Mouse (Mus musculus) intestine, postnatal 0 days (tissue): ENCODE data around the gene Dscaml1. TPM values are rescaled to one million over a fixed set of nuclear protein-coding genes. Genes with fewer than 3 reads are reported as not detected.

Experiments used
- ATAC-seq: fragments of 200-750 bp; cut with Nextera tagmentation; 2 replicates; pipeline ENCODE4 v1.8.0; 2017; ENCODE audit warnings: mild to moderate bottlenecking, moderate TSS enrichment, moderate library complexity
- H3K27ac ChIP-seq: fragments of 300-500 bp; sonication (generic); 2 replicates; pipeline ENCODE4 v1.5.1; 2014; ENCODE audit warnings: mild to moderate bottlenecking, low read depth, low read length, moderate library complexity
- H3K27me3 ChIP-seq: fragments of 300-500 bp; sonication (generic); replicated peaks from 2 replicates; pipeline ENCODE4 v1.6.1; 2014; ENCODE audit warnings: low read length, mixed read lengths; ENCODE audit not compliant: control insufficient read depth, insufficient read depth
- H3K36me3 ChIP-seq: fragments of 300-500 bp; sonication (generic); 2 replicates; pipeline ENCODE4 v1.6.1; 2014; ENCODE audit warnings: mild to moderate bottlenecking, moderate library complexity; ENCODE audit not compliant: control insufficient read depth, insufficient read depth
- H3K4me1 ChIP-seq: fragments of 300-500 bp; sonication (generic); replicated peaks from 2 replicates; pipeline ENCODE4 v1.6.1; 2014; ENCODE audit warnings: antibody characterized with exemption, low read length, mixed read lengths; ENCODE audit not compliant: control insufficient read depth, insufficient read depth
- H3K4me2 ChIP-seq: fragments of 300-500 bp; sonication (generic); replicated peaks from 2 replicates; pipeline ENCODE4 v1.6.1; 2014; ENCODE audit warnings: low read depth, mild to moderate bottlenecking, moderate library complexity
- H3K4me3 ChIP-seq: fragments of 300-500 bp; sonication (generic); 2 replicates; pipeline ENCODE4 v1.5.1; 2014; ENCODE audit warnings: low read depth, low read length
- H3K9ac ChIP-seq: fragments of 300-500 bp; sonication (generic); 2 replicates; pipeline ENCODE4 v1.6.1; 2014; ENCODE audit warnings: mild to moderate bottlenecking, low read depth, low read length
- H3K9me3 ChIP-seq: fragments of 300-500 bp; sonication (generic); 2 replicates; pipeline ENCODE4 v1.6.1; 2016; ENCODE audit warnings: mixed run types; ENCODE audit not compliant: control insufficient read depth
- CTCF ChIP-seq: sonication (generic); IDR thresholded peaks from 2 replicates; pipeline ENCODE4 v1.5.1; 2016; ENCODE audit warnings: low read depth, mild to moderate bottlenecking, control low read depth, antibody characterized with exemption, moderate library complexity
- WGBS: fragments of 180-500 bp; shearing (Covaris S2); extraction: QIAGEN DNeasy Blood & Tissue Kit; methylation state at CpG from one replicate; pipeline ENCODE4 v1.1.7; 2014; 5-methylcytosine and 5-hydroxymethylcytosine counted together
- polyA plus RNA-seq: library from polyadenylated mRNA; unstranded; fragments of >200 nt; fragmentation: Nextera tagmentation; extraction: Ambion mirVana; gene quantifications from 2 replicates; pipeline ENCODE4 v1.2.1, GENCODE M21; 2015

Gene Dscaml1
- polyA plus RNA-seq, 1 experiment from 2014 or later = 0.09 TPM

DNA sequence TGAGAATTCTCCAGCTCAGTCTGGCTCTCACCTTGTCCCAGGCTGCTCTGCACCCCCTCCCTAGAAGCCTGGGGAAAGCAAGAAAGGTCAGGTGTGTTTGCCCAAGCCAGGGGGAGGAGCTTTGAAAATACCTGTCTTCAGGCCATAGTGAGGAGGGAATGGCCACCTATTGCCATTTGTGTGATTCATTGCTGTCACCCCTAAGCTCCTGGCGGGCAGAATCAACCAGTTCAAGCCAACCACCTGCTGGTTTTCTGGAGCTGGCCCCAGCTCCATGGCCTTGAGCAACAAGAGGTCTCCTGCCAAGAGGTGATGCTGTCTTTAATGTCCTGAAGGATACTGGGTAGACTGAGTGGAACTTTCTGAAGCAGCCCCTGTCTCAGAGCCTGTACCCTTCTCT lies 28.1 kb upstream of the Dscaml1 start:
- no peaks in the 10 kb centered on the region for H3K4me1 ChIP-seq
- no peak overlapping the region for H3K27ac ChIP-seq
- H3K9ac ChIP-seq = no peak overlapping the region
- no peak for ATAC-seq
- WGBS = 36% methylated on average over 1 of the region's 1 CpGs
- H3K36me3 ChIP-seq = no peaks in the 10 kb centered on the region
- no peak overlapping the region for H3K4me3 ChIP-seq
- H3K9me3 ChIP-seq = no peaks in the 10 kb centered on the region
- no peak overlapping the region for H3K4me2 ChIP-seq
- 0 out of 2 replicates have a peak, but pooled peaks cover 4% of the 10 kb centered on the region for H3K27me3 ChIP-seq
- TF ChIP-seq CTCF = no peak

DNA sequence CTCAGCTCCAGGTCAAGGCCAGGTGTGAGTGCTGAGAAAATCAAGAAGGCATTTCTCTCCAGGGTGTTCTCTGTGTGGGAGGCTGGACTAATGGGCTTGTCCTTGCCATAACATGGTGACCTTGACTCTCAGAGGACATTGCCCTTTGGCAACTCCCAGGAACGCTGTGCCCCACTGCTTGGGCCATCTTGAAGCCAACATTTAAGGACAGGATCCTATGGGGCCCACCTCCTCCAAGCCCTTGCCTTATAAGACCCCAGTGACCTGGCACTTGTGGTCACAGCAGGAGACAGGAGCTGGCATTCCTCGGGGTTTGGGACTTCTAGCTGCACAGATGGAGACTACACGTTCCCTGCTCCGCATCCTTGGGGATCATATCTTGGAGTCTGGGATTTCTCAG lies 27.0 kb upstream of the Dscaml1 start, which contains the start of gene Fxyd2:
Fxyd2 (plus strand) TSS at position 236 of the 400 bp plus-strand sequence.
- TF ChIP-seq CTCF = no peak
- no peak within 1 kb of the TSS for H3K27ac ChIP-seq

DNA sequence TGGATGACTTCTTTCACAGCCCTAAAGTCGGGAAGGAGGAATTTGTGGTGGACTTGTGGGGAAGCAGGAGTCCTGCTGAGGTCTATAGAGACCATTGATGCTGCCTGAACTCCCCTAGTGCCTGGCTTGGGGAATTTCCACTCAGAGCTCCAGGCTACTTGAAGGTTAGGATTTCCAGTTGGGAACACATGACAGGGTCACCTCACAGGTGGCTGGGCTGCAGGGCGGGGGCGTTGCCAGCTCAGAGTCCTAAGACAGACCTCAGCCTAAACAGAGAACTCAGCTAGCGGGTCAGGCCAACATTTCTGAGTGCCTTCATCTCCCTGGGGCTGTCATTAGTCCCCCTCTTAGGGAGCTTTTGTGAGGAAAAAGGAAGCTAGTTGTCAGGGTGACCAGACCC lies 24.6 kb upstream of the Dscaml1 start:
- WGBS = 71% methylated on average over 4 of the region's 4 CpGs

More for the DNA sequence above, 27.0 kb upstream of the Dscaml1 start, which contains the start of gene Fxyd2:
- Histone ChIP-seq H3K4me2 (no peak within 1 kb of the TSS), H3K4me3 (no peak within 1 kb of the TSS), H3K36me3 (no peaks in the 10 kb centered on the region), H3K9ac (no peak within 1 kb of the TSS), H3K4me1 (no peaks in the 10 kb centered on the region), H3K9me3 (no peaks in the 10 kb centered on the region), H3K27me3 (peaks cover 4% of the 10 kb centered on the region; the same call in 1 of the 2 replicates)
- WGBS = 83% methylated on average over 4 of the region's 4 CpGs
- no peak for ATAC-seq

DNA sequence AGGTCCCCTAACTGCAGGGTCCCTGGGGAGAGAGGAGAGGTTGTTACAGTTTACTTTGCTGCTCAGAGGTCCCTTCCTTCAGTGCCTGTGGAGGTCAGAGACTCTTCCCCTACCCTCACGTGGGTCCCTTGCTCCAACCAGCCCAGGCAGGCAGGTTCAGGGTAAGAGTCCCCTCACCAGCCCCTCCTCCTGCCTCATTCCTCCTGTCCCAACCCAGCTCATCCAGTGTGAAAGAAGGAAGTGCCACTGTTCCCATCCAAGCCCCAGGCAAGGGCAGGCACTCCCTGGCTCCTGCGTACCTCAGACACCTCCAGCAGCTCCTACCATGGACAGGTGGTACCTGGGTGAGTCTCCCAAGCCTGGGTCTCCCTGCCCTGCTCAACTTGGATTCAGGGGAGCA lies 23.5 kb upstream of the Dscaml1 start:
- Histone ChIP-seq H3K27ac (no peak overlapping the region), H3K4me2 (no peak overlapping the region), H3K27me3 (peaks cover 4% of the 10 kb centered on the region; the same call in 1 of the 2 replicates), H3K9me3 (no peaks in the 10 kb centered on the region), H3K4me3 (no peak overlapping the region), H3K4me1 (no peaks in the 10 kb centered on the region), H3K9ac (no peak overlapping the region), H3K36me3 (no peaks in the 10 kb centered on the region)
- 56% methylated on average over 2 of the region's 2 CpGs for WGBS
- no peak for TF ChIP-seq CTCF
- ATAC-seq = no peak

More for the DNA sequence above, 24.6 kb upstream of the Dscaml1 start:
- TF ChIP-seq CTCF = no peak
- no peaks in the 10 kb centered on the region for H3K4me1 ChIP-seq
- no peak for ATAC-seq
- no peaks in the 10 kb centered on the region for H3K9me3 ChIP-seq
- peaks cover 4% of the 10 kb centered on the region; the same call in 1 of the 2 replicates for H3K27me3 ChIP-seq
- H3K4me2 ChIP-seq = no peak overlapping the region
- no peak overlapping the region for H3K4me3 ChIP-seq
- no peak overlapping the region for H3K9ac ChIP-seq
- no peaks in the 10 kb centered on the region for H3K36me3 ChIP-seq
- H3K27ac ChIP-seq = no peak overlapping the region

DNA sequence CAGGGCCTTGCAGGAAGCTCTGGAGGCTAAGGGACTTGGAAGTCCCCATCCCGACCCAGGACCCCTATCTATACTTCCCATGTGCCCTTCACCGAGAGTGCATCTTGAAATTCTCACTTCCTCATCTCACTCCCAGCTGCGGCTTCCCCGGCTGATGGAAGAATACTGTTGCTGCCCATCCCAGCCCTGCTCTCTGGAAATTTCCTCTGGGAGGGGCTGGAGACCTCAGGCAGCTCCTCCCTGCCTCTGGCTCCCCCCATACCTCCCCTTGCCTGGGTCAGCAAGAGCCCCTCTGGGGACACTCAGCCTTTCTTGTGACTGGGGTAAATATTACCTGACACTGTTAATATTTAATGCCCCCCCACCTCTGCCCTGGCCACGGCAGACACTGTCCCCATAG lies 20.7 kb upstream of the Dscaml1 start:
- ATAC-seq = no peak
- peaks cover 4% of the 10 kb centered on the region; the same call in 1 of the 2 replicates for H3K27me3 ChIP-seq
- no peak overlapping the region for H3K4me3 ChIP-seq
- H3K9me3 ChIP-seq = no peaks in the 10 kb centered on the region
- H3K36me3 ChIP-seq = no peaks in the 10 kb centered on the region
- no peak overlapping the region for H3K4me2 ChIP-seq
- 47% methylated on average over 5 of the region's 5 CpGs for WGBS
- H3K4me1 ChIP-seq = no peaks in the 10 kb centered on the region
- no peak overlapping the region for H3K27ac ChIP-seq
- no peak overlapping the region for H3K9ac ChIP-seq
- TF ChIP-seq CTCF = no peak

DNA sequence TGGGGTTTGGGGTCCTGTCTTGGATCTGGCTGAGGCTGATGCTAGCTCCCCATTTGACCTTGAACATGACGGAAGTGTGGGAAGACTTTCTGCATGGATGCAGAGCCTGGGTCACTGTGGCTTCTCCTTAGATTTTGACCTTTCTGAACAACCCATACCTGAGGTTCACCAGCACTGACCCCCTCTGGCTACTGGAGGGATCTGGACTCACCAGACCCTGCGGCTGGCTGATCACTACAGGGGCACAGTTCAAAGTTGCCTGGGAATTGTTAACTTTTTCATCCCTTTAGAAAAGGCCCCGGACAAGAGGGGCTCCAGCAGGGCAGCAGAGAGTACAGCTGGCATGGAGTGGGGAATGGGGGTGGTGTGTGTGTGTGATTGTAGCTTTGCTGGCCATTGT lies 19.6 kb upstream of the Dscaml1 start:
- Histone ChIP-seq H3K4me1 (no peaks in the 10 kb centered on the region), H3K36me3 (no peaks in the 10 kb centered on the region), H3K4me2 (no peak overlapping the region), H3K4me3 (no peak overlapping the region), H3K27ac (no peak overlapping the region), H3K27me3 (no peaks in the 10 kb centered on the region; the same call in 1 of the 2 replicates), H3K9ac (no peak overlapping the region), H3K9me3 (no peaks in the 10 kb centered on the region)
- no peak for TF ChIP-seq CTCF
- 78% methylated on average over 3 of the region's 3 CpGs for WGBS
- no peak for ATAC-seq
